Comparison of ENCODE assay signal across 18 mouse cellular contexts in genomic region chr2:25432326-25433098, GRCm38 (mm10). TPM values are rescaled to one million over a fixed set of nuclear protein-coding genes. Genes with fewer than 3 reads are reported as not detected.
"Had no signal": no experiment of that assay in that cellular context is flagged by ENCODE, and none has a peak within 500 bp of the region (broad histone marks: within the 10 kb centered on the region; RNA-seq: fewer than 3 reads in every experiment).

No protein-coding gene starts in this region.

- ATAC-seq: liver, postnatal 0 days; midbrain, embryonic 15.5 days had no signal

- H3K4me3 ChIP-seq: layer of hippocampus, adult 2 months; limb, embryonic 10.5 days; liver, embryonic 13.5 days; lung, embryonic 15.5 days; midbrain, embryonic 15.5 days; neural tube, embryonic 13.5 days; stomach, embryonic 15.5 days had no signal

- H3K9me3 ChIP-seq: limb, embryonic 10.5 days; liver, embryonic 13.5 days; lung, embryonic 15.5 days; midbrain, embryonic 15.5 days; neural tube, embryonic 13.5 days; stomach, embryonic 15.5 days had no signal

- H3K27me3 ChIP-seq: midbrain, embryonic 15.5 days; neural tube, embryonic 13.5 days; stomach, embryonic 15.5 days had no signal

- DNase-seq: kidney, postnatal 10 days; kidney, postnatal 4 days; liver, embryonic 13.5 days; liver, postnatal 0 days; lung, postnatal 14 days; right cerebral cortex, postnatal 14 days; thymus, adult 2 months; thymus, postnatal 25 days had no signal

- H3K36me3 ChIP-seq: limb, embryonic 10.5 days; lung, embryonic 15.5 days; stomach, embryonic 15.5 days had no signal

- H3K4me2 ChIP-seq: liver, embryonic 13.5 days; lung, embryonic 15.5 days; midbrain, embryonic 11.5 days; midbrain, embryonic 15.5 days; neural tube, embryonic 13.5 days; stomach, embryonic 15.5 days had no signal

RNA-seq across cellular contexts. Expression of gene Fut7, which starts 9.4 kb away (rescaled TPM):
- polyA plus RNA-seq: kidney, embryonic 14.5 days; limb, embryonic 10.5 days; midbrain, embryonic 11.5 days had no signal

RNA-seq across cellular contexts. Expression of gene Clic3, which starts 24.1 kb away (rescaled TPM):
- total RNA-seq: monocyte, adult 5-6 weeks had no signal
- polyA plus RNA-seq: macrophage had no signal

RNA-seq across cellular contexts. Expression of gene Npdc1, which starts 33.4 kb away (rescaled TPM):
- total RNA-seq: monocyte, adult 5-6 weeks had no signal
